Mouse (Mus musculus): ENCODE measurements around the gene Sidt1. TPM values are rescaled to one million over a fixed set of nuclear protein-coding genes. Genes with fewer than 3 reads are reported as not detected.

The Sidt1 gene
- 0.31 TPM for polyA plus RNA-seq (2014; fragmentation: Illumina TruSeq; extraction: RNeasy Lipid Tissue Mini Kit (QIAGEN cat#74804); ENCODE audit: low read depth, low replicate concordance)

DNA sequence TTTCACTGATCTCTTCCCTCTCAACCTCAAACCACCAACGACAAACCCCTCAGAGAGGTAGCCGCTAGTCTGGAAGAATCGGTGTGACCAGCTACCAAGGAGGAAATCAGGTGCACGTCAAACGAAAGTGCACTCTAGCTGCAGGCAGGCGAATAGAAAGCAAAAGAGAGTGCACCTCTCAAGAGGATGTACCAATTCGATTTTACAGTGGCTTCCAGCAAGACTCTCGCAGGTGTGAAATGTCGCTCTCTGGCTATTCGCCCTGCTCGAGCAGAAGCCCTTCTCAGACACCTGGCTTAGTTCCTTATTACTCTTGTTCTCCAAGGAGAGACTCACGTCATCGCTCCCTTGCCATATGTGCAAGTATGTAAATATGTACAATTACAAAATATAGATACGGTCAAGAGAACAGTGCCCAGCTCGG is at the start of gene Sidt1:
Gene Sidt1, minus strand, starts transcription at position 336 of the 424 bp plus-strand sequence.

DNA sequence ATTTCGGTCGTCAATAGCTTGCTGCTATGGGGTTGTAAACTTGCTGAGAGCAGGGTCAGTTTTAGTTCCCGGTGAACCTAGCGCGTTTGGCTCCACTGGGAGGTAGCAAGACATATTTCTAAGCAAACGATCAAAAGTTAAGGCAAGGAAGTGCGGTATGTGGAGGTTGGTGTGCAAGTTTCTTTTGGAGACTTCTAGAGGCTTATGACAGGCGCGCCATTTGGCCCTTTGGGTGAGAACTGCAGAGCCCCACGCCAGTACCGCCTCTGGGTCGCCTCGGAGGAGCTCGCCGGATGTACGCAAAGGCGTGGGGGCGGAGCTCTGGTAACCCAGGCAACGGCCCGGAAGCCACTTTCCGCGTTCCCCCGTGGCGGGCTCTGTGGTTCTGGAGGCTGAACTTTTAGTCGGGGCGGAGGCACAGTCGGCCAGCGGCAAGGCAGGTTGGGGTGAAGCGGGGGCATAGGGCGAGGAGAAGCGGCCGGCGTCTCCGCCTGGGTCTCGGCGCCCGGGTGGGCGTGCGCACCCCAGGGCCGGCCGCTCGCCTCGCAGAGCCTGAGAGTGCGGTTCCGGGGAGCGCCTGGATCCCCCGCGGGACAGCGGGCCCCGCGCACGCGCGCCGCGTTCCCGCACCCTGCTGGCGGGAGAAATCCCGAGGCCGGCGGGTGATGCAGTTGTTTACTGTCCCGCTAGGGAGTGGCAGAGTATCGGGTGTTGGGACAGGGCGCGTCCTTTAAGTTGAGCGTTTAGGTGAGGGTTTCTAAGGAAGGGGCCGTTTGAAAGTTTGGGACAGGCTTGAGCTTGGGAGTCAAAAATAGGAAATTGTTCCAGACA is 14.3 kb upstream of the Sidt1 start, which contains the start of gene Spice1:
Gene Spice1, plus strand, starts transcription at position 51 of the 831 bp plus-strand sequence.

Other genes starting within 250 kb of the Sidt1 start
- 55.5 TPM for gene Atp6v1a, start 193.5 kb downstream of the Sidt1 start, polyA plus RNA-seq (2014; fragmentation: Illumina TruSeq; extraction: RNeasy Lipid Tissue Mini Kit (QIAGEN cat#74804); ENCODE audit: low read depth, low replicate concordance)
- gene Naa50, start 193.4 kb downstream of the Sidt1 start, polyA plus RNA-seq (2014; fragmentation: Illumina TruSeq; extraction: RNeasy Lipid Tissue Mini Kit (QIAGEN cat#74804); ENCODE audit: low read depth, low replicate concordance): 38.2 TPM
- 8.0 TPM for gene Usf3, start 159.9 kb downstream of the Sidt1 start, polyA plus RNA-seq (2014; fragmentation: Illumina TruSeq; extraction: RNeasy Lipid Tissue Mini Kit (QIAGEN cat#74804); ENCODE audit: low read depth, low replicate concordance)
- gene Spice1, start 13.9 kb upstream of the Sidt1 start, polyA plus RNA-seq (2014; fragmentation: Illumina TruSeq; extraction: RNeasy Lipid Tissue Mini Kit (QIAGEN cat#74804); ENCODE audit: low read depth, low replicate concordance): 12.9 TPM
- 6.6 TPM for gene Cfap44, start 61.6 kb upstream of the Sidt1 start, polyA plus RNA-seq (2014; fragmentation: Illumina TruSeq; extraction: RNeasy Lipid Tissue Mini Kit (QIAGEN cat#74804); ENCODE audit: low read depth, low replicate concordance)
- gene Boc, start 225.7 kb upstream of the Sidt1 start, polyA plus RNA-seq (2014; fragmentation: Illumina TruSeq; extraction: RNeasy Lipid Tissue Mini Kit (QIAGEN cat#74804); ENCODE audit: low read depth, low replicate concordance): 22.3 TPM

Data from adipose tissue, adult 10 weeks (tissue).